Mouse (Mus musculus): ENCODE measurements at regions not wholly inside any gene's neighbourhood (a gene's known extent, or its start where the extent isn't known, plus 50 kb on each side); places are given as distances from the start of the nearest gene placed in this dataset.
A peak's percentile ranks its signal among the peaks of the same experiment; 100 is the strongest.

- no peak for DNase-seq (ENCODE audit: low spot score)
These were observed 195.6 kb upstream of the Spdye4c start for GRCm38 (mm10) chr2:128395308-128396007.

GRCm38 (mm10) chr2:128396008-128396346, 195.0 kb upstream of the Spdye4c start:
- DNase-seq (ENCODE audit: low spot score): peak; percentile 95

GRCm38 (mm10) chr2:128401359-128401758, 189.7 kb upstream of the Spdye4c start:
- no peak for DNase-seq (ENCODE audit: low spot score)

- no peak for DNase-seq (ENCODE audit: low spot score)
These were observed 187.7 kb upstream of the Spdye4c start for GRCm38 (mm10) chr2:128403143-128403935.

- no peak for DNase-seq (ENCODE audit: low spot score)
These were observed 186.6 kb upstream of the Spdye4c start for GRCm38 (mm10) chr2:128404405-128404804.

- no peak for DNase-seq (ENCODE audit: low spot score)
These were observed 183.9 kb upstream of the Spdye4c start for GRCm38 (mm10) chr2:128407076-128407475.

GRCm38 (mm10) chr2:128408718-128409117, 182.3 kb upstream of the Spdye4c start:
- DNase-seq (ENCODE audit: low spot score): peak; percentile 57

- DNase-seq (ENCODE audit: low spot score): peak; percentile 76
These were observed 178.7 kb upstream of the Spdye4c start for GRCm38 (mm10) chr2:128412352-128412751.

- no peak for DNase-seq (ENCODE audit: low spot score)
These were observed 178.0 kb upstream of the Spdye4c start for GRCm38 (mm10) chr2:128412974-128413373.

- DNase-seq (ENCODE audit: low spot score): no peak
These were observed 176.3 kb upstream of the Spdye4c start for GRCm38 (mm10) chr2:128414588-128415240.

GRCm38 (mm10) chr2:128416416-128416815, 174.6 kb upstream of the Spdye4c start:
- no peak for DNase-seq (ENCODE audit: low spot score)

GRCm38 (mm10) chr2:128418960-128419359, 172.0 kb upstream of the Spdye4c start:
- DNase-seq (ENCODE audit: low spot score): no peak

GRCm38 (mm10) chr2:128420406-128420805, 170.6 kb upstream of the Spdye4c start:
- DNase-seq (ENCODE audit: low spot score): no peak

GRCm38 (mm10) chr2:128422677-128423076, 168.3 kb upstream of the Spdye4c start:
- no peak for DNase-seq (ENCODE audit: low spot score)

GRCm38 (mm10) chr2:128424236-128424635, 166.8 kb upstream of the Spdye4c start:
- no peak for DNase-seq (ENCODE audit: low spot score)

GRCm38 (mm10) chr2:128427181-128427880, 163.7 kb upstream of the Spdye4c start:
- DNase-seq (ENCODE audit: low spot score): no peak

- no peak for DNase-seq (ENCODE audit: low spot score)
These were observed 162.9 kb upstream of the Spdye4c start for GRCm38 (mm10) chr2:128428154-128428553.

GRCm38 (mm10) chr2:128428651-128429633, 162.1 kb upstream of the Spdye4c start:
- peak; percentile 76 for DNase-seq (ENCODE audit: low spot score)

GRCm38 (mm10) chr2:128429786-128430185, 161.2 kb upstream of the Spdye4c start:
- peak; percentile 58 for DNase-seq (ENCODE audit: low spot score)

- no peak for DNase-seq (ENCODE audit: low spot score)
These were observed 160.2 kb upstream of the Spdye4c start for GRCm38 (mm10) chr2:128430776-128431291.

- no peak for DNase-seq (ENCODE audit: low spot score)
These were observed 159.3 kb upstream of the Spdye4c start for GRCm38 (mm10) chr2:128431751-128432150.
